19 mouse cellular contexts compared by ENCODE assay signal in genomic region chr7:122429134-122429533, GRCm38 (mm10).
DNase-seq lines count a peak whose midpoint lies in the region; ATAC-seq lines count a peak whose summit lies in the region.
"Had no signal": no experiment of that assay in that cellular context is flagged by ENCODE, and none has a peak within 500 bp of the region (broad histone marks: within the 10 kb centered on the region; RNA-seq: fewer than 3 reads in every experiment).

No protein-coding gene starts in this region.

- ATAC-seq in cerebellum, adult (ENCODE audit: insufficient number of reproducible peaks, low FRiP score, low TSS enrichment) = peak; percentile 82; the same call in 1 of the 2 replicates
- no peak for ATAC-seq in megakaryocyte-erythroid progenitor cell, adult 5-6 weeks (replicated peaks; ENCODE audit: low FRiP score, low TSS enrichment, poor library complexity, severe bottlenecking)
- ATAC-seq: forebrain, postnatal 0 days; inflammation-experienced regulatory T-cells, adult 6 months; liver, postnatal 0 days; Patski had no signal

- DNase-seq in kidney, postnatal 10 days = peak; percentile 8
- no peak for DNase-seq in kidney, adult 18-20 months
- DNase-seq in cerebellum, adult 18-20 months = peak; percentile 71 to 80
- peak; percentile 68 to 85 for DNase-seq in cerebellum, postnatal 14 days
- no peak for DNase-seq in spleen, postnatal 4 days (ENCODE audit: low spot score in 2 of 2)
- DNase-seq in ovary, postnatal 36 days (ENCODE audit: low spot score) = no peak
- DNase-seq: adrenal gland, adult 8-10 months; B cell, adult 2 months; forebrain, postnatal 0 days; gastrocnemius, postnatal 25 days; heart, adult 18-20 months; heart, postnatal 10 days; liver, postnatal 0 days; lung, postnatal 10 days; thymus, postnatal 14 days had no signal

Comparison
In these comparisons a context has a peak if more than half of its experiments do, and no peak if none do; other contexts are left out.
1. DNase-seq: peak in kidney, postnatal 10 days (single experiment), cerebellum, adult 18-20 months (2 of 2) and cerebellum, postnatal 14 days (2 of 2); none in kidney, adult 18-20 months (single experiment), spleen, postnatal 4 days (0 of 2) and ovary, postnatal 36 days (single experiment).